Comparison of ENCODE assay signal across 9 mouse cellular contexts in genomic region chr2:32692496-32692895, GRCm38 (mm10). TPM values are rescaled to one million over a fixed set of nuclear protein-coding genes. Genes with fewer than 3 reads are reported as not detected.
DNase-seq lines count a peak whose midpoint lies in the region; ATAC-seq and TF ChIP-seq lines count a peak whose summit lies in the region.
"Had no signal": no experiment of that assay in that cellular context is flagged by ENCODE, and none has a peak within 500 bp of the region (broad histone marks: within the 10 kb centered on the region; RNA-seq: fewer than 3 reads in every experiment).

No protein-coding gene starts in this region.

- H3K4me2 ChIP-seq in kidney, embryonic 14.5 days (replicated peaks; ENCODE audit: low read depth, low read length) = peak overlapping the region; percentile 85
- 0 out of 2 replicates have a peak overlapping the region, but pooled peaks have one; percentile 84 for H3K4me2 ChIP-seq in forebrain, embryonic 15.5 days (replicated peaks)
- H3K4me2 ChIP-seq in myocyte (ENCODE audit: low read depth) = peak overlapping the region; percentile 99

- ATAC-seq in kidney, embryonic 14.5 days (ENCODE audit: low FRiP score, low TSS enrichment) = no peak
- no peak for ATAC-seq in forebrain, embryonic 15.5 days (replicated peaks)

- peaks cover 8% of the 10 kb centered on the region for H3K36me3 ChIP-seq in kidney, embryonic 14.5 days (ENCODE audit: control insufficient read depth, insufficient read depth, low read length)
- H3K36me3 ChIP-seq in forebrain, embryonic 15.5 days = no peaks in the 10 kb centered on the region
- H3K36me3 ChIP-seq in myocyte (ENCODE audit: control insufficient read depth, insufficient read depth) = no peaks in the 10 kb centered on the region

- peak; percentile 63 for DNase-seq in cerebellum, adult 11-12 months
- no peak for DNase-seq in cerebellum, adult 9-10 months
- DNase-seq in kidney, postnatal 36 days = no peak
- no peak for DNase-seq in yolk sac, embryonic 10.5 days (ENCODE audit: low spot score)
- DNase-seq in right cerebral cortex, postnatal 10 days (ENCODE audit: low spot score in 2 of 2) = no peak
- DNase-seq: thymus, adult 2 months had no signal

- WGBS in kidney, embryonic 14.5 days = 96% methylated on average over 14 of the region's 14 CpGs
- 92% methylated on average over 14 of the region's 14 CpGs for WGBS in forebrain, embryonic 15.5 days

- H3K9ac ChIP-seq in kidney, embryonic 14.5 days (ENCODE audit: low read depth, low read length) = 0 out of 2 replicates have a peak overlapping the region, but pooled peaks have one; percentile 89
- no peak overlapping the region for H3K9ac ChIP-seq in forebrain, embryonic 15.5 days (replicated peaks)

- H3K4me3 ChIP-seq in kidney, embryonic 14.5 days (ENCODE audit: low read length) = peak overlapping the region; percentile 90; the same call in 1 of the 2 replicates
- no peak overlapping the region for H3K4me3 ChIP-seq in forebrain, embryonic 15.5 days
- peak overlapping the region; percentile 75 for H3K4me3 ChIP-seq in myocyte

- TF ChIP-seq POLR2A in myocyte (IDR thresholded peaks at IDR 0.05; ENCODE audit: insufficient read length, low read depth) = no peak

- H3K27me3 ChIP-seq in kidney, embryonic 14.5 days (ENCODE audit: control insufficient read depth, insufficient read depth, low read length) = no peaks in the 10 kb centered on the region
- H3K27me3 ChIP-seq in forebrain, embryonic 15.5 days = no peaks in the 10 kb centered on the region
- H3K27me3 ChIP-seq in myocyte (ENCODE audit: control insufficient read depth, insufficient read depth, insufficient read length) = no peaks in the 10 kb centered on the region

- peaks cover 14% of the 10 kb centered on the region for H3K4me1 ChIP-seq in kidney, embryonic 14.5 days (ENCODE audit: control insufficient read depth, insufficient read depth, low read length)
- peaks cover 15% of the 10 kb centered on the region for H3K4me1 ChIP-seq in forebrain, embryonic 15.5 days

- no peak overlapping the region for H3K27ac ChIP-seq in kidney, embryonic 14.5 days (ENCODE audit: low read depth, low read length)
- no peak overlapping the region for H3K27ac ChIP-seq in forebrain, embryonic 15.5 days (replicated peaks)

- H3ac ChIP-seq in myocyte (ENCODE audit: control insufficient read depth, insufficient read length) = no peak overlapping the region

- H3K79me2 ChIP-seq in myocyte (ENCODE audit: control insufficient read depth, insufficient read depth) = peaks cover 7% of the 10 kb centered on the region

- H3K9me3 ChIP-seq in kidney, embryonic 14.5 days (ENCODE audit: control insufficient read depth, low read length) = no peaks in the 10 kb centered on the region
- no peaks in the 10 kb centered on the region for H3K9me3 ChIP-seq in forebrain, embryonic 15.5 days

TF ChIP-seq in myocyte, 11 proteins besides CTCF, POLR2A, EP300 and RAD21:
- TF ChIP-seq MAX (IDR thresholded peaks at IDR 0.05; ENCODE audit: low read depth) (no peak), TCF3 (IDR thresholded peaks at IDR 0.05; ENCODE audit: insufficient read length, low read depth) (no peak), TCF12 (IDR thresholded peaks at IDR 0.05; ENCODE audit: insufficient read depth, poor library complexity, severe bottlenecking) (no peak), MYOD1 (IDR thresholded peaks at IDR 0.05; ENCODE audit: control insufficient read depth in 1 of 3, insufficient read length in 2 of 3, low read depth in 2 of 3) (no peak)

RNA-seq across cellular contexts. Expression of gene Fpgs, which starts 11.4 kb away (rescaled TPM):
- 27.1 and 33.2 TPM in 2 replicates for polyA plus RNA-seq in kidney, embryonic 14.5 days (2014; fragmentation: Nextera tagmentation; extraction: Ambion mirVana)
- 19.9 and 21.2 TPM in 2 replicates for polyA plus RNA-seq in forebrain, embryonic 15.5 days (2015; fragmentation: Nextera tagmentation; extraction: Ambion mirVana)
- 20.7 TPM for polyA plus RNA-seq in myocyte (2012; fragmentation: generic; extraction: Trizol)

RNA-seq across cellular contexts. Expression of gene Cdk9, which starts 20.4 kb away (rescaled TPM):
- polyA plus RNA-seq in kidney, embryonic 14.5 days (2014; fragmentation: Nextera tagmentation; extraction: Ambion mirVana) = 105 and 106 TPM in 2 replicates
- polyA plus RNA-seq in forebrain, embryonic 15.5 days (2015; fragmentation: Nextera tagmentation; extraction: Ambion mirVana) = 88.0 and 98.2 TPM in 2 replicates
- 76.6 TPM for polyA plus RNA-seq in myocyte (2012; fragmentation: generic; extraction: Trizol)

RNA-seq across cellular contexts. Expression of gene Sh2d3c, which starts 28.4 kb away (rescaled TPM):
- 19.8 and 25.4 TPM in 2 replicates for polyA plus RNA-seq in kidney, embryonic 14.5 days (2014; fragmentation: Nextera tagmentation; extraction: Ambion mirVana)
- polyA plus RNA-seq in forebrain, embryonic 15.5 days (2015; fragmentation: Nextera tagmentation; extraction: Ambion mirVana) = 39.5 and 39.7 TPM in 2 replicates
- 0.52 TPM for polyA plus RNA-seq in myocyte (2012; fragmentation: generic; extraction: Trizol)

RNA-seq across cellular contexts. Expression of gene Eng, which starts 46.1 kb away (rescaled TPM):
- polyA plus RNA-seq in kidney, embryonic 14.5 days (2014; fragmentation: Nextera tagmentation; extraction: Ambion mirVana) = 34.1 and 55.9 TPM in 2 replicates
- polyA plus RNA-seq in forebrain, embryonic 15.5 days (2015; fragmentation: Nextera tagmentation; extraction: Ambion mirVana) = 23.4 and 25.1 TPM in 2 replicates
- 1.6 TPM for polyA plus RNA-seq in myocyte (2012; fragmentation: generic; extraction: Trizol)

RNA-seq across cellular contexts. Expression of gene 6330409D20Rik, which starts 48.3 kb away (rescaled TPM):
- polyA plus RNA-seq in kidney, embryonic 14.5 days (2014; fragmentation: Nextera tagmentation; extraction: Ambion mirVana) = not detected in 2 replicates
- polyA plus RNA-seq in forebrain, embryonic 15.5 days (2015; fragmentation: Nextera tagmentation; extraction: Ambion mirVana) = 2.4 and 2.7 TPM in 2 replicates
- polyA plus RNA-seq in myocyte (2012; fragmentation: generic; extraction: Trizol) = not detected

Comparison
In these comparisons a context has a peak if more than half of its experiments do, and no peak if none do; other contexts are left out.
1. RNA of gene Sh2d3c, which starts 28.4 kb away (polyA plus RNA-seq): 39.5 to 39.7 TPM in forebrain, embryonic 15.5 days and 19.8 to 25.4 TPM in kidney, embryonic 14.5 days; 0.52 TPM in myocyte (single experiment); every median in the first group is over 10 times any median in the second.
2. Peak in every context shown above with its lines, with median percentiles within 50 percentile points of each other: H3K4me2 ChIP-seq.